10 mouse cellular contexts compared by ENCODE assay signal in genomic region chr10:53518599-53518913, GRCm38 (mm10).
DNase-seq lines count a peak whose midpoint lies in the region; ATAC-seq and TF ChIP-seq lines count a peak whose summit lies in the region.
"Had no signal": no experiment of that assay in that cellular context is flagged by ENCODE, and none has a peak within 500 bp of the region (broad histone marks: within the 10 kb centered on the region; RNA-seq: fewer than 3 reads in every experiment).

No protein-coding gene starts in this region.

- TF ChIP-seq CTCF in gastrocnemius, adult 2 months (IDR thresholded peaks at IDR 0.05): no peak
- no peak for TF ChIP-seq CTCF in hindbrain, postnatal 0 days (IDR thresholded peaks at IDR 0.05; ENCODE audit: low read depth)

- H3K27ac ChIP-seq in gastrocnemius, adult 2 months: peak overlapping the region; percentile 83
- peak overlapping the region; percentile 57; the same call in 1 of the 2 replicates for H3K27ac ChIP-seq in midbrain, embryonic 13.5 days
- no peak overlapping the region for H3K27ac ChIP-seq in midbrain, embryonic 11.5 days (ENCODE audit: low read depth, low read length)
- H3K27ac ChIP-seq in hindbrain, postnatal 0 days: peak overlapping the region; percentile 73

- intact Hi-C loops in gastrocnemius, adult 2 months (cut with DNase I): no loop called here

- ATAC-seq in midbrain, embryonic 13.5 days: 0 out of 2 replicates have a peak, but pooled peaks have one; percentile 15
- no peak for ATAC-seq in midbrain, embryonic 11.5 days (ENCODE audit: low FRiP score)
- ATAC-seq in hindbrain, postnatal 0 days: peak; percentile 70; the same call in 1 of the 2 replicates

- H3K4me1 ChIP-seq in midbrain, embryonic 13.5 days (replicated peaks): peaks cover 17% of the 10 kb centered on the region
- no peaks in the 10 kb centered on the region for H3K4me1 ChIP-seq in midbrain, embryonic 11.5 days (ENCODE audit: control insufficient read depth, insufficient read depth, low read length)
- H3K4me1 ChIP-seq in hindbrain, postnatal 0 days (ENCODE audit: insufficient read depth, low read length): peaks cover 9% of the 10 kb centered on the region; the same call in 1 of the 2 replicates

- H3K4me2 ChIP-seq in midbrain, embryonic 13.5 days (replicated peaks): no peak overlapping the region
- H3K4me2 ChIP-seq in midbrain, embryonic 11.5 days: no peak overlapping the region
- no peak overlapping the region for H3K4me2 ChIP-seq in hindbrain, postnatal 0 days (ENCODE audit: low read depth, low read length)

- H3K36me3 ChIP-seq in midbrain, embryonic 13.5 days: no peaks in the 10 kb centered on the region
- no peaks in the 10 kb centered on the region for H3K36me3 ChIP-seq in midbrain, embryonic 11.5 days (ENCODE audit: control insufficient read depth, insufficient read depth, low read length)
- no peaks in the 10 kb centered on the region for H3K36me3 ChIP-seq in hindbrain, postnatal 0 days (ENCODE audit: insufficient read depth, low read length)

- H3K27me3 ChIP-seq in midbrain, embryonic 13.5 days: no peaks in the 10 kb centered on the region
- no peaks in the 10 kb centered on the region for H3K27me3 ChIP-seq in midbrain, embryonic 11.5 days (ENCODE audit: control insufficient read depth, insufficient read depth, low read length)
- H3K27me3 ChIP-seq in hindbrain, postnatal 0 days (ENCODE audit: insufficient read depth, low read length): no peaks in the 10 kb centered on the region

- 47% methylated on average over 8 of the region's 8 CpGs for WGBS in midbrain, embryonic 13.5 days
- 50% methylated on average over 8 of the region's 8 CpGs for WGBS in midbrain, embryonic 11.5 days
- 40% methylated on average over 8 of the region's 8 CpGs for WGBS in hindbrain, postnatal 0 days

- no peak for DNase-seq in gastrocnemius, adult 2 months
- no peak for DNase-seq in gastrocnemius, postnatal 10 days
- DNase-seq in midbrain, embryonic 11.5 days (ENCODE audit: low spot score, missing footprints): no peak
- DNase-seq in hindbrain, postnatal 0 days (ENCODE audit: low spot score): peak; percentile 31
- no peak for DNase-seq in cerebellum, adult 9-11 months
- DNase-seq in cerebellum, postnatal 14 days: no peak
- no peak for DNase-seq in frontal cortex, postnatal 10 days (ENCODE audit: low spot score in 2 of 2)
- DNase-seq: thymus, postnatal 4 days had no signal

- no peak overlapping the region for H3K9ac ChIP-seq in midbrain, embryonic 13.5 days (replicated peaks)
- no peak overlapping the region for H3K9ac ChIP-seq in midbrain, embryonic 11.5 days (ENCODE audit: low read length)
- no peak overlapping the region for H3K9ac ChIP-seq in hindbrain, postnatal 0 days (replicated peaks; ENCODE audit: low read length)

- no peaks in the 10 kb centered on the region for H3K9me3 ChIP-seq in midbrain, embryonic 13.5 days
- H3K9me3 ChIP-seq in midbrain, embryonic 11.5 days (ENCODE audit: control insufficient read depth, low read length): no peaks in the 10 kb centered on the region
- no peaks in the 10 kb centered on the region for H3K9me3 ChIP-seq in hindbrain, postnatal 0 days (ENCODE audit: low read length)

- peak overlapping the region; percentile 34 for H3K4me3 ChIP-seq in gastrocnemius, adult 2 months
- H3K4me3 ChIP-seq in midbrain, embryonic 13.5 days (replicated peaks): no peak overlapping the region
- H3K4me3 ChIP-seq in midbrain, embryonic 11.5 days (ENCODE audit: low read depth, low read length): no peak overlapping the region
- H3K4me3 ChIP-seq in hindbrain, postnatal 0 days (ENCODE audit: low read length): no peak overlapping the region
- H3K4me3 ChIP-seq: erythroblast, embryonic 14.5 days had no signal
